ENCODE assay signal across 20 mouse cellular contexts in the genomic region with DNA sequence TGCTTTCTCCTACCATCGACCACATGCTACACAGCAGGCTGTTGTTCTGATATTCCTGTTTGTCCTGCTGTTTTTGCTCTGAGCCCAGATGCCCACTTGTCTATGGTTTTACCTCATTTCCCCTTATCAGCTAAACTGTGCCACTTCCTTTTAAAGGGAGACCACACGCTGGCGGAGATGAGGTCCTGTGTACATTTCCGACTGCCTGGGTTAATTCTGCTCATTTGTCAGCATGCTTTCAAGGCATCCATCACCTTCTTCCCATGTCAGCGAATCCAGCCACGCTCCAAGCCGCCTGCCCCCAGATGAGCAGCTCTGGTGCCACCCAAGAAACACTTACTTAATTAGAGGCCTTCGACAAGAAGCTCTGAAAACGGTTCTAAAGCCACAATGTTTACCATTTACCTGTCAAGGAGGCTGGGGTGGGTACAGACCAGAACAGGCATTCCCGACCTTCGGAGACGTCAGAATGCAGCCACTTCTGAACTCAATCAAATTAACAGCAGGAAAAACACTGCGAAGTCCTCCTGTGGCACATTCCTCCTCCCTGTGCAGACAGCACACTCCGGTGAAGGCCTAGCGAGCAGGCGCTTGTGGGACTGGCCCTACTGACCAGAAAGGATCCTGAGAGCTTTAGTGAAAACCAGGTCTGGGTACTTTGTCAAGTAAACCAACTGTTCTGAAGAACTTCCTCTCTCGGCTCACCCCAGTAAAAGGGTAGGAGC. TPM values are rescaled to one million over a fixed set of nuclear protein-coding genes. Genes with fewer than 3 reads are reported as not detected.
DNase-seq lines count a peak whose midpoint lies in the region; ATAC-seq lines count a peak whose summit lies in the region.
"Had no signal": no experiment of that assay in that cellular context is flagged by ENCODE, and none has a peak within 500 bp of the region (broad histone marks: within the 10 kb centered on the region; RNA-seq: fewer than 3 reads in every experiment).

No protein-coding gene starts in this region.

- ATAC-seq in kidney, embryonic 15.5 days (replicated peaks; ENCODE audit: low FRiP score): peak; percentile 17; the same call in 1 of the 2 replicates
- peak; percentile 73 for ATAC-seq in megakaryocyte, adult 5-6 weeks (ENCODE audit: poor library complexity, severe bottlenecking)
- ATAC-seq: hindbrain, embryonic 16.5 days had no signal

- peak; percentile 81 for DNase-seq in heart, adult 11 months
- no peak for DNase-seq in heart, adult 18-20 months
- no peak for DNase-seq in kidney, adult 9 months
- peak; percentile 7 for DNase-seq in MEL-GATA-1-ER (ENCODE audit: extremely low read depth, low read depth)
- DNase-seq in cerebellum, adult 8-10 months: no peak
- no peak for DNase-seq in right cerebral cortex, postnatal 4 days
- DNase-seq: cerebellum, postnatal 10 days; embryo, embryonic 11 days; gastrocnemius, postnatal 10 days; kidney, adult 18-20 months; layer of hippocampus, postnatal 36 days; thymus, postnatal 36 days had no signal

- H3K4me2 ChIP-seq in kidney, embryonic 15.5 days: no peak overlapping the region
- H3K4me2 ChIP-seq: embryonic facial prominence, embryonic 15.5 days; liver, embryonic 11.5 days; lung, embryonic 15.5 days; midbrain, embryonic 11.5 days had no signal

- H3K36me3 ChIP-seq in kidney, embryonic 15.5 days: no peaks in the 10 kb centered on the region
- H3K36me3 ChIP-seq: embryonic facial prominence, embryonic 15.5 days; lung, embryonic 15.5 days had no signal

- H3K27me3 ChIP-seq in kidney, embryonic 15.5 days: no peaks in the 10 kb centered on the region
- H3K27me3 ChIP-seq: CH12.LX; embryonic facial prominence, embryonic 15.5 days; lung, embryonic 15.5 days had no signal

- H3K4me3 ChIP-seq in kidney, embryonic 15.5 days (replicated peaks): no peak overlapping the region
- H3K4me3 ChIP-seq: embryonic facial prominence, embryonic 15.5 days; lung, embryonic 15.5 days had no signal

- H3K4me1 ChIP-seq in kidney, embryonic 15.5 days: peaks cover 22% of the 10 kb centered on the region

- H3K9me3 ChIP-seq in kidney, embryonic 15.5 days (replicated peaks): no peaks in the 10 kb centered on the region
- H3K9me3 ChIP-seq: embryonic facial prominence, embryonic 15.5 days; lung, embryonic 15.5 days had no signal

- whole genome bisulfite sequencing in kidney, embryonic 15.5 days: 27% methylated on average over 17 of the region's 17 CpGs

- no peak overlapping the region for H3K9ac ChIP-seq in kidney, embryonic 15.5 days
- H3K9ac ChIP-seq: embryonic facial prominence, embryonic 15.5 days; lung, embryonic 15.5 days had no signal

- H3K27ac ChIP-seq in kidney, embryonic 15.5 days: peak overlapping the region; percentile 43
- H3K27ac ChIP-seq: embryonic facial prominence, embryonic 15.5 days; lung, embryonic 15.5 days had no signal

RNA-seq across cellular contexts. Expression of a gene that starts 16.3 kb away (rescaled TPM):
- 10 to 100 TPM; 19.7 to 24.8 TPM for total RNA-seq in heart, adult 18-20 months (2021)
- polyA plus RNA-seq in kidney, embryonic 15.5 days (2015; fragmentation: Nextera tagmentation; extraction: Ambion mirVana): 16.7 and 17.4 TPM in 2 replicates
- 0.89 TPM in 1 of 2 replicates, not detected in the other for total RNA-seq in megakaryocyte, adult 5-6 weeks (2015)
- 2.6 TPM in 1 of 2 replicates, not detected in the other for total RNA-seq in megakaryocyte, adult 5-6 weeks (2017)

Comparison
In these comparisons a context has a peak if more than half of its experiments do, and no peak if none do; other contexts are left out.
1. DNase-seq: peak in heart, adult 11 months (single experiment) and MEL-GATA-1-ER (single experiment); none in heart, adult 18-20 months (0 of 2), kidney, adult 9 months (single experiment), cerebellum, adult 8-10 months (single experiment) and right cerebral cortex, postnatal 4 days (single experiment).
2. RNA of a gene that starts 16.3 kb away (total RNA-seq): 19.7 to 24.8 TPM in heart, adult 18-20 months; 0.89 to 2.6 TPM in megakaryocyte, adult 5-6 weeks; every median in the first group is over 4 times any median in the second.